Mouse (Mus musculus) myocyte (in vitro differentiated cells): ENCODE measurements at regions not wholly inside any gene's neighbourhood (a gene's known extent, or its start where the extent isn't known, plus 50 kb on each side); places are given as distances from the start of the nearest gene placed in this dataset.

Source experiments
- E2F4 ChIP-seq: IDR thresholded peaks from one replicate; pipeline ENCODE4 v1.6.1; 2011; ENCODE audit warnings: mild to moderate bottlenecking, control low read depth, moderate library complexity; ENCODE audit not compliant: insufficient read depth
- MAX ChIP-seq: IDR thresholded peaks from one replicate; pipeline ENCODE4 v1.6.1; 2011; ENCODE audit warnings: low read depth, mild to moderate bottlenecking, control low read depth
- MYOG ChIP-seq, 3 experiments: IDR thresholded peaks; one replicate each; pipeline ENCODE4 v1.6.1; 2011; ENCODE audit warnings: control low read depth in 2 of 3, low read depth in 2 of 3, mild to moderate bottlenecking in 2 of 3; ENCODE audit not compliant: insufficient read length in 2 of 3, control insufficient read depth in 1 of 3, insufficient read depth in 1 of 3
- POLR2A ChIP-seq: IDR thresholded peaks from one replicate; pipeline ENCODE4 v1.6.1; 2011; ENCODE audit warnings: low read depth, mild to moderate bottlenecking, control low read depth, moderate library complexity; ENCODE audit not compliant: insufficient read length
- POLR2AphosphoS2 ChIP-seq: IDR thresholded peaks from one replicate; pipeline ENCODE4 v1.6.1; 2011; ENCODE audit warnings: low read depth, control low read depth; ENCODE audit not compliant: insufficient read length
- REST ChIP-seq: IDR thresholded peaks from one replicate; pipeline ENCODE4 v1.6.1; 2011; ENCODE audit warnings: mild to moderate bottlenecking, control low read depth, moderate library complexity; ENCODE audit not compliant: insufficient read depth, insufficient read length
- TCF12 ChIP-seq: IDR thresholded peaks from one replicate; pipeline ENCODE4 v1.6.1; 2011; ENCODE audit warnings: mild to moderate bottlenecking, control low read depth; ENCODE audit not compliant: poor library complexity, insufficient read depth, severe bottlenecking
- USF1 ChIP-seq: IDR thresholded peaks from one replicate; pipeline ENCODE4 v1.6.1; 2011; ENCODE audit warnings: low read depth, mild to moderate bottlenecking, control low read depth, moderate library complexity

- TF ChIP-seq MAX = no peak
- TF ChIP-seq POLR2AphosphoS2 = no peak
- TF ChIP-seq POLR2A = no peak
- TF ChIP-seq MYOG (IDR thresholded peaks at IDR 0.05; ENCODE audit: control insufficient read depth in 1 of 3, insufficient read depth in 1 of 3, insufficient read length in 2 of 3, low read depth in 2 of 3) = no peak
- no peak for TF ChIP-seq REST
- TF ChIP-seq USF1 = no peak
- no peak for TF ChIP-seq E2F4
- no peak for TF ChIP-seq TCF12
These were observed 245.0 kb downstream of the Gpat3 start for GRCm38 (mm10) chr5:101090415-101091026.
